Mouse (Mus musculus) induced T-regulatory cell, adult 2 months (primary cell): ENCODE data around the gene Uimc1.

Experiments used
- DNase-seq: peaks from one replicate; pipeline ENCODE4 v3.0.0-alpha.2; 2012; ENCODE audit warnings: low read depth

Gene Uimc1

GRCm38 (mm10) chr13:55047706-55048105, 52.4 kb downstream of the Uimc1 start:
- no peak for DNase-seq

DNA sequence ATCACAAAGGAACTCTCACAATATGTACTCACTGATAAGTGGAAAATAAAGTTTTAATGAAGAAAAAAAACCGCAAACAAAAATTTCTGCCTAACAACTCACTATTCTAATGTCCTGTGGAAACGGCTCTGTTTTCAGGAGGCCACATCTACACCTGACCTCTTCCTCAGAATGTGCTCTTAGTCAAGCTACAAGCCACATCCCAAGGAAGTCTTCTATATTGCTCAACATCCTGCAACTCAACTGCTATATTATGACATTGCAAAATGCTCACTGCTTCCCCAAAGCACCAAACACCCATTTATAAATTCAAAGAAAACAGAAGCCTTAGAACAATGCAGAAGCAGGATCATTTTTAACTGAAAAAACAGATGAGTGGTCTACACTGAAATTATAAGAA, 60.1 kb downstream of the Uimc1 start:
- DNase-seq = no peak

GRCm38 (mm10) chr13:55024215-55024614, 75.9 kb downstream of the Uimc1 start:
- no peak for DNase-seq

DNA sequence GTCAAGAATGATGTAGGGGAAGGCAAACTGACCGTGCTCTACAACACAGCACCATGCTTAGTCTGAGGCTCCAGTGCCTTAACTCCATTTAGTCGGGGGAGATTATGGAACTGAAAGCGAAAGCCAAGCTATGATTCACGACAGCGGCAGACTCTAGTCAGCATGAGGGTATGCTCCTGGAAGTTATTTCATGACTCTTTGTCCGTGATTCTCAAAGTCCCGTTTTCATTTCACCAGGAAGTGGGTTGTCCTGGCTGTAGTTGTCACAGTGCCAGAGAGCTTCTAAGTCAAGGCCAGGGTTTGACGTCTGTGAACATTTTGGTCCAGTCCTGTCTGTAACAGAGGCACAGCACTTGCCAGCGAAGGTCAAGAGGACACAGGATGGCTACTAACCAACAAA, 77.4 kb downstream of the Uimc1 start:
- peak; percentile 82 for DNase-seq

GRCm38 (mm10) chr13:55022256-55022655, 77.8 kb downstream of the Uimc1 start:
- no peak for DNase-seq

- no peak for DNase-seq
Observed at GRCm38 (mm10) chr13:55021194-55021779, 78.8 kb downstream of the Uimc1 start, which contains the start of gene Hk3. Gene Hk3 (minus strand): TSS chr13:55021385.

DNA sequence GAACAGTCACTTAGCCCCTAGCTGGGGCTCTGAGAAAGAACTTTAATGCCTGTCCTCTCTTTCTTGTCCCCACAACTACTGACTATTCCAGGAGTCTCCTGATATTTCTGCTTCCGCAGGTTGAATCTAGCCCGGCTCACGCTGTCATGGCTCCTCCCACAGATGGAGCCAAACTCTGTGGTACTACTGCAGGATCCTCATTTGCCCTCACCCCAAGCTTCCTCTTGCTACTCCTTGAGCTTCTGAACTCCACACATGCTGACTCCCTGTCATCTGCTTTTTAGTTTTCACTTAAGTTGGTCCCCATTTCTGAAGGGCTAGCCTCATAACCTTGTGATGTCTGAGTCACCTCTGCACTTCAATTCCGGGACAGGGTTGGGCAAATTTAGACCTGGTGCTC, 80.0 kb downstream of the Uimc1 start:
- no peak for DNase-seq

- DNase-seq = peak; percentile 45
Observed at GRCm38 (mm10) chr13:55019181-55019580, 80.9 kb downstream of the Uimc1 start.

DNA sequence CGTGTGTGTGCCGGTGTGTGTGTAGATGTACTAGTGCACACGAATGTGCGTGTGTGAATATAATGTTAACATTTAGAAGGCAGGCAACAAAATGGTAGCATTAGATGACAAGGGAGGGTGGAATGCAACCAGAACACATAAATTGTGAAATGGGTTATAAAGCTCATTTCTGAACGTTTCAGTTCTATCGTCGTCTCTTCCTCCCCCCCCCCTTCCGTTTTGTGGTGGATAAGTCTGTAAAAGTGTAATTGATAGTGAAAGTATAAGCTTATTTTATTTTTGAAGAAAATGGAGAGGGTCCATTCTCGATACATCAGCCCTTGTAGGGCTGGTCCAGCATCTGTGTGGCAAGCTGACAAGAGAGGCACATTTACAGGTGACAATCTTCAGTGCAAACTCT, 81.4 kb downstream of the Uimc1 start:
- peak; percentile 67 for DNase-seq

- peak; percentile 79 for DNase-seq
Observed at GRCm38 (mm10) chr13:55017898-55018599, 82.1 kb downstream of the Uimc1 start.

DNA sequence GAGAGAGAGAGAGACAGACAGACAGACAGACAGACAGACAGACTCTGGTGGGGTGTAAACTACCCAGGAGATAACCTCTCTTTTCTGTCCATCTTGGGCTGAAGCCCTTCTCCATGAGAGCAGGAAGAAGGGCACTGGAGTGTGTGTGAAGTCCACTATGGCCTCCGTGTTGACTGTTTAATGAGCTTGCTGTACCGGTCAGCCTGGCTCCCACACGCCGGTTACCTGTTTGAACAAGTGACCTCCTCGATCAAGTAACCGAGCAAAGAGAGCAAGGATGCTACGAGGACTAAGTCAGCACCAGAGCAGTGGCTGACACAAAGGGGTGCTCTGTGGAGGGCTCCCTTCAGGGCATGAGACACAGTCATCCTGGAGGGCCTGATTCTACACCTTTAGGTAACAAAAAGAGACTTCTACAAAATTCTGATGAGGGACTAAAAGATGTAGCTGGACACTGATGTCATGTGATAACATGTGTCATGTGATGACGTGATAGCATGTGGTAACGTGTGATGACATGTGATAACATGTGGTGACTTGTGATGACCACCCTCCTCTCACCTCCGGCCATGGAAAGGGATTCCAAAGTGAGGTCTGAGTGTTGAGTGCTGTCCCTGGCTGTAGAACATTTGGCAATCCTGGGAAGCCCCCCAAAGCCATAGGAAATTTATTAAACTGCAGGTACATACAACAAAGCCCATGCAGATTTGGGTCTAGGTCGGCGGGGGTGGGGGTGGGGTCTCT, 82.8 kb downstream of the Uimc1 start:
- DNase-seq = no peak

DNA sequence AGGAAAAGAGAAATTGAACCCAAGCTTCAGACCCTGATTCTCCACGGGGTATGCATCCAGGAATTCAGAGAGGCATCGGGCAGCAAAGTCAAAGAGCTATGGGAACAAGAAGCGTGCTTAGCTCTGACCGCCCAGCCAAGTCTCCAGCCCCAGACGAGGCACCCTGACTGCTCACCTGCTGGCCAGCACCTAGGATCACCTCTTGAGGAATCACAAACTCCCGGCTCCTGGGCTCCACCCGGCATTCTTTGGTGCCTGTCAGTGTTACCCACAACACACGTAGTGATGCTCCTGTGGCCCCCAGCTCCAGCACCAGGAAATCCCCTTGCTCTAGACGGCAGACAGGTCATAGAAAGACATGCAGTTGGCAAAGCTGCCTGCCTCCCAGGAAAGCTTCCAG, 85.6 kb downstream of the Uimc1 start:
- no peak for DNase-seq

GRCm38 (mm10) chr13:55013702-55014344, 86.3 kb downstream of the Uimc1 start:
- DNase-seq = peak; percentile 43

GRCm38 (mm10) chr13:55011981-55012478, 88.1 kb downstream of the Uimc1 start:
- no peak for DNase-seq

- no peak for DNase-seq
Observed at GRCm38 (mm10) chr13:55011103-55011502, 89.0 kb downstream of the Uimc1 start.

DNA sequence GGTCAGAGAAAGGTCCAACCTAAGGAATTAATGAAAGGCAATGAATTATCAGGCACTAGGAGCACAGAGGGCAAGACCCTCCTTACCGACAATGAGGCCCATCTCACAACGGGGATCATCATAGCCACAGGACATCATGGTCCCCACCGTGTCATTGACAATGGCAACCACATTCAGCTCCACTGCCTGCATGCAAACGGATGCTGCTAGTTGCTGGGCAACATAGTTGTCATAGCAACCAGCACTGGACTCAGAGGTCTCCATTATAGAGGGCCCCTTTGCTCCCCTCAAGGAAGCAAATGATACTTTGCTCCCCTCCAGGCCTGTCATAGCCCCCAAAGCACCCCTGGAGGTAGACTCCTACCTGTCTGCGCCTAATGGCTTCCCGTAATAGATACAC, 91.5 kb downstream of the Uimc1 start:
- no peak for DNase-seq

DNA sequence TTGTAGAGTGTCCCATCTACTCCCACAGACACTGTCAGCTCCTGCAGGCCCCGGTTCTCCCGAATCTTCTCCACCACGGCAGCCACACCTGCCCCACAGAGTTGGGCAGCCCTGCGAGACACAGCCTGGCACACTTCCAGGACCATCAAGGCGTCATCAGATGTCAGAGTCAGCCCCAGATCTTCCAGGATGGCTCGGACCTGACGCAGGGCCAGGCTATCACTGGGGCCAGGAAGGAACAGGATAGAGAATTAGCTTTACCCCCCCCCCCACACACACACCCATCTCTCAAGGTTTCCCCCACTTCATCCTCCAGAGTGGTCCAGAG, 93.7 kb downstream of the Uimc1 start:
- DNase-seq = no peak

DNA sequence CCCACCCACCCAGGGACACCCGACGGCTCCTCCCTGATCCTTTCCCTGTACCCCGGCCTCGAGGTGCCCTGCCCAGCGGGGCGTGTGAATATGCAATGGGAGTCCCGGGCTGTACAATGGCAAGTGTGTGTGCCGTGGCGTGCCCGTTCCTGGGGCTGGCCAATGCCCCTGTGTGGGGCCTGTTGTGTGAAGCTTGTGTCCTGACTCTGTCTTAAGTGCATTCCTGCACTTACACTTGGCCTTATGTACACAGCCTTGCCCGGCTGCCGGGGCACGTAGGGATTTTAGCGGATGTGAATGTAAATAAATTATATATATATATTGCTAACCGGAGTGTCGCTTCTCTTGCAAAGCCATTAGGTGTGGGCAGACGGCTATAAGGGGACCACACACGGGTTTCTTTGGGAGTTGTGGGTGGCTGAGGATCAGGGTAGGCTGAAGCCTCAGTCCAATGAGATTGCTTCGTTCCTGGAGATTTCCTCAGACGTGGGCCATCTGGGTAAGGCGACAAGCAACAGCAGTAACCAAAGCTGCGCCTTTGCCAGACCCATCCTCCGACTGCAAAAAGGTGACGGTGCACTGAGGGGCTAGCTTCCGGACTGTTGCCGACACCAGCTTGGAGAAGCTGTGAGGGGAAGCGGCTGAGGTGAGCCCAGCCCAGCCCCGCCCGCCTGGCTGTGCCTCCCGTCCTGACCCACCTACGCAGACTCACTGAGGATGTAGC, 94.2 kb downstream of the Uimc1 start:
- DNase-seq = no peak

DNA sequence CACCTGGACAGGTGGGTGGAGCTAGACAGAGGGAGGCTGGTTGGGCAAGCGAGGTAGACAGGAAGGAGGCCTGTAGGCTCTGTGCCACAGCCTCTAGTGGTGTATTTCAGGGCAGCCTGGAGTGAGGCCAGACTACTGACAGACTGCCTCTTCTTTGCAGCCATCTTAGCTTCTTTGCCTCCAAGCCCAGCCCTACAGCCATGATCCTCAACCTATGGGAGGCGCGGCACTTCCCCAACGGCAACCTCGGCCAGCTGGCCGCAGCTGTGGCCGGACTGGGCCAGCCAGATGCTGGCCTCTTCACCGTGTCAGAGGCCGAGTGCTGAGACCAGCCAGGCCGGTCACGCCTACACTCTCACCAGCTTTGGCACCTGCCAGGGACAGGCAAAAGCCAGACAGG, 95.5 kb downstream of the Uimc1 start:
- DNase-seq = no peak

DNA sequence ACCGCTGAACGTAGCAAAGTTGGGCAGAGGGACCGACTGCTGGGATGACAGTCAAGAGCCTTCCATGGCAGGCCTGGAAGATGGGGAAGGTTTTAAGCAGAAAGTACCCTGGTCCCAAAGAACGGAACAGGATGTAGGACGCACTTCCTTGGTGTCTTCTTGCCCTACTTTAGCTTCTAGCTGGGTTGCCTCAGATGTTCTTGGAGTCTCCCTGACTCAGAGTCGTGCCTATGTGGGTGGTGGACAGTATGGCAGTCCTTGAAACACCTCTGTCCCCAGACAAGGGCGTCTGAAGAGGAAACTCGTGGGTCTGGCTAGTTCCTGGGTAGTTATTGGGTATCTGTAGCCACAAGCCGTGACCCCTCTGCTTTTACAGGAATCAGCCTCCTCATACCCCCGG, 98.0 kb downstream of the Uimc1 start:
- DNase-seq = no peak

DNA sequence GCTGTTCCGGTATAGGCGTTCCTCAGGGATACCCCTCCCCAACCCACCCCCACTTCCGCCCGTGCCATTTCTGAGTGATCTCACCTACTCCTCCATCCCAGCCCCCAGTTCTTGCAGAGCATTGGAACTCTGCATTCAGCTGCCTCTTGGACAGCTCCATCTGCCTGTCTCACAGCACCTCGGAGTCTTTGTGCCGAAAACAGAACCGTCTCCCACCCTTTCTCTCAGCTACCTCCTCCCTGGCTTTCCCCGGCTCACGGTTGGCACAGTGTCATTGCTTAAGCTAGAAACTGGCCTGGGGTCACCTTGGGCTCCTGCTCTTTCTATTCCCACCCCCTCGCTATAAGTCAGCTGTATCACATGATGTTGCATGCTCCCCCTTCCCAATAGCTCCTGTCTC, 99.7 kb downstream of the Uimc1 start:
- no peak for DNase-seq

DNA sequence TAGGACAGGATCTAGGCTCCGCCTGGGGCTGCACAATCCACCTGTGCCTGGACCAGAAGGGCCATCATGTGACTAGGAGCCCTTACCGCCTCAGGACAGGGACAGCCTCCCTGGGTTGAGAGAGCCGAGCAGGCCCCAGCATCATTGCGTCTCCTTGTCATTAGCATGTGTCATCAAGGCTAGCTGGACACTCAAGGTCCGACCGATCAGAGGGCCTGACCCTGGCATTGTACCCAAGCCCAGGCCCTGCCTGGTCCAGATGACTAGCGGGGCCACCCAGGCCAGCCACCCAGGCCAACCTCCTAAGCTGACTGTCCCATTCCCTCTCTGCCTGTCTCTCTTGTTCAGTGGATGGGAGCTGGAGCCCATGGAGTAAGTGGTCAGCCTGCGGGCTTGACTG, 102.5 kb downstream of the Uimc1 start:
- DNase-seq = no peak
